Mouse (Mus musculus) bone marrow macrophage, adult 2 months (primary cell): Measurements from ENCODE around the gene Grhl3.

Source experiments
- CTCF ChIP-seq: IDR thresholded peaks from 2 replicates; pipeline ENCODE4 v1.5.1; 2012; ENCODE audit warnings: low read depth, mild to moderate bottlenecking, low read length, moderate library complexity
- POLR2A ChIP-seq: IDR thresholded peaks from 2 replicates; pipeline ENCODE4 v1.6.1; 2012; ENCODE audit warnings: mild to moderate bottlenecking, low read depth, low read length, borderline replicate concordance

GRCm38 (mm10) chr4:135622290-135622689 lies 48.9 kb upstream of the Grhl3 start:
- no peak for TF ChIP-seq POLR2A
- no peak for TF ChIP-seq CTCF
